ENCODE assay signal across 8 mouse cellular contexts in genomic region chr7:114874032-114874441, GRCm38 (mm10).
DNase-seq lines count a peak whose midpoint lies in the region; TF ChIP-seq lines count a peak whose summit lies in the region.

No protein-coding gene starts in this region.

- peak in 1 of 2 experiments; percentile 11 for DNase-seq in heart, adult 2 months
- no peak for DNase-seq in heart, adult 8-10 months (ENCODE audit: low spot score)
- peak; percentile 4 for DNase-seq in 3134 (ENCODE audit: extremely low read depth, insufficient read length, low spot score)
- DNase-seq in adrenal gland, postnatal 25 days = peak; percentile 9
- DNase-seq in gastrocnemius, postnatal 14 days = peak; percentile 49
- peak; percentile 63 to 70 for DNase-seq in layer of hippocampus, postnatal 10 days (ENCODE audit: low spot score in 2 of 2)
- peak; percentile 38 for DNase-seq in right cerebral cortex, adult 18-20 months
- no peak for DNase-seq in urinary bladder, adult 2 months (ENCODE audit: low spot score)

- WGBS in heart, adult 2 months = 18% methylated on average over 6 of the region's 6 CpGs

- H3K4me1 ChIP-seq in heart, adult 2 months (ENCODE audit: control insufficient read depth, insufficient read depth, low read length) = no peaks in the 10 kb centered on the region

- H3K4me3 ChIP-seq in heart, adult 2 months = no peak overlapping the region

- H3K27ac ChIP-seq in heart, adult 2 months = no peak overlapping the region

- no peaks in the 10 kb centered on the region for H3K27me3 ChIP-seq in heart, adult 2 months (ENCODE audit: control insufficient read depth, insufficient read depth, low read length)

- no peak for TF ChIP-seq EP300 in heart, adult 2 months (IDR thresholded peaks at IDR 0.05; ENCODE audit: insufficient read depth, low read depth, low read length)

- intact Hi-C loops in heart, adult 2 months (cut with DNase I) = no loop called here
- intact Hi-C loops in gastrocnemius, postnatal 14 days (cut with DNase I; ENCODE audit: low total_unique reads) = no loop called here

- no peaks in the 10 kb centered on the region for H3K79me2 ChIP-seq in heart, adult 2 months (replicated peaks; ENCODE audit: control insufficient read depth, insufficient read depth, low read length)

- H3K36me3 ChIP-seq in heart, adult 2 months (ENCODE audit: control insufficient read depth, insufficient read depth, low read length) = no peaks in the 10 kb centered on the region

- no peak overlapping the region for H3K9ac ChIP-seq in heart, adult 2 months (ENCODE audit: low read depth, low read length)

- TF ChIP-seq CTCF in heart, adult 2 months (IDR thresholded peaks at IDR 0.05) = peak; percentile 42

- TF ChIP-seq POLR2A in heart, adult 2 months (IDR thresholded peaks at IDR 0.05; ENCODE audit: insufficient read depth, low read depth, low read length) = no peak

Comparison
In these comparisons a context has a peak if more than half of its experiments do, and no peak if none do; other contexts are left out.
1. DNase-seq: peak in 3134 (single experiment), adrenal gland, postnatal 25 days (single experiment), gastrocnemius, postnatal 14 days (single experiment), layer of hippocampus, postnatal 10 days (2 of 2) and right cerebral cortex, adult 18-20 months (single experiment); none in heart, adult 8-10 months (single experiment) and urinary bladder, adult 2 months (single experiment).